Mouse (Mus musculus): ENCODE results near the gene Tbx2.

Gene Tbx2

DNA sequence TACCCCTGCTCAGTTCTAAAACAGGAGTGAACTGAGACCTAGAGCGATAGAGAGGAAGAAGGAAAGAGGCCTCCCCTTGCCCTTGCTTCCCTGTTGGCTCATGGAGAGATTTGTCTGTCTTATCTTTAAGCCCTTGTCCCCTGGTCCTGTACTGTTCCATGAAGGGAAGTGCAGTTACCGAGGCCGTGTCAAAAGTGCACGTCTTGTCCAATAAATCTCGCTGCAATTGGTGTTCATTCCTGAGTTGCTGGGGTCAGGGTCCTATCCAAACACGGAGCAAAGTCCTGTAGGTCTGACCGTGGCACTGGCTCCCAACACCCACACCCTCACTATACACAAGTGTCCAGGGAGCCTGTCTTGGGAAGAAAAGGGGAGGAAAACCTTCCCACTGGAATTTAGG is 6.5 kb upstream of the Tbx2 start:
- CTCF ChIA-PET: no interaction called here

DNA sequence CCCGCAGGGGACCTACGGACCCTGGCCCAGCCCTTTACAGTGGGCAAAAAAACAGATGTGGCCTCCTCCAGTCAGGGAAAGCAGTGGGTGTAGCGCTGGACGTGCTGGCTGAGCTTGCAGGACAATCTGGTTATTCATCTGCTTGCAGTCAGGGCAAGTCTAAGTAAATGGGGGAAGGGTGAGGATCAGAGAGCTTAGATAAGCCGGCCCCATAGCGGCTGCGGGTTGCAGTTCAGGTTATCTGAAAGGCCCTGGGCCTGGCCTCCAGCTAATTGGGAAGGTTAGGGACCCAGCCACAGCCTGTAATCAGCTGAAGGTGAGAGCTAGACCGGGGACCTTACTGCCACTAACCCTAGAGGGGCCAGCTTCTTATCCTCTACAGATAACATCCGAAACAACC is 5.0 kb upstream of the Tbx2 start:
- CTCF ChIA-PET: no interaction called here

DNA sequence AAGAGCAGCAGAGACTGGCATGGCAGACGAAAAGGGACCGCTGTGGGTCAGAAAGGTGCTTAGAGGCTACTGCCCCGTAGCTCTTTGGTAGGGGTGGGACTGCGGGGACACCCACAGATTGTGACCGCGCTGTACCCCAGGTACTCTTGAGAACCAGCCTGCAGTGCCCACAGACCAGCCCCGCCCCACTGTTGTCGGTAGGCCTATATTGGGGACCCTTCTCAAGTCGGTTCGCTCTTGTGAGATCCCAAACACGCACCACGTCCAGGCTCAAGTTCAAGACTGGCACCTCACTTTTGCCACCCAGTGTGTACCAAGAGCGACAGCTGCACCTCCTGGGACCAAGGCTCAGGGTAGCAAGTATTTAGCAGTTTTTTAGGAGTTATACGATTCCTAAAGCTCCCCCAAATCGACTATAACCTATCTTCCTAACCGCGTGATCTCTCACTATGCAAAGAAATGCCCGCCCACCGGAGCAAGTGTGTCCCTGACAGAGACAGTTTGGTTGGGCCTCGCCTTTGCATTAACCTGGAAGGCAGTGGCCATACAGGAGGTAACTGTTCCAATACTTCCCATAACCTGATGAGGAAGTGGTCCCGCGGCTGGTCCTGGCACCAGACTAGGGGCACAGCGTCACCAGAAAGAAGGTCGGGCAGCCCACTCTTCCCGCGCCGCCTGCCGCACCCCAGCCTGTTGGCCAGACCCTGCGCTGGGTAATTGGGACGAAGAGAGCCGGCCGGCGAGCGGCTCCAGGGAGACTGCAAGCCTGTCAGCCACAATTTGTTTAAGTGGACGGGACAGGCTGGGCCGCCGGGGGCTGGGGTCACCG is 3.4 kb upstream of the Tbx2 start:
- CTCF ChIA-PET: no interaction called here

DNA sequence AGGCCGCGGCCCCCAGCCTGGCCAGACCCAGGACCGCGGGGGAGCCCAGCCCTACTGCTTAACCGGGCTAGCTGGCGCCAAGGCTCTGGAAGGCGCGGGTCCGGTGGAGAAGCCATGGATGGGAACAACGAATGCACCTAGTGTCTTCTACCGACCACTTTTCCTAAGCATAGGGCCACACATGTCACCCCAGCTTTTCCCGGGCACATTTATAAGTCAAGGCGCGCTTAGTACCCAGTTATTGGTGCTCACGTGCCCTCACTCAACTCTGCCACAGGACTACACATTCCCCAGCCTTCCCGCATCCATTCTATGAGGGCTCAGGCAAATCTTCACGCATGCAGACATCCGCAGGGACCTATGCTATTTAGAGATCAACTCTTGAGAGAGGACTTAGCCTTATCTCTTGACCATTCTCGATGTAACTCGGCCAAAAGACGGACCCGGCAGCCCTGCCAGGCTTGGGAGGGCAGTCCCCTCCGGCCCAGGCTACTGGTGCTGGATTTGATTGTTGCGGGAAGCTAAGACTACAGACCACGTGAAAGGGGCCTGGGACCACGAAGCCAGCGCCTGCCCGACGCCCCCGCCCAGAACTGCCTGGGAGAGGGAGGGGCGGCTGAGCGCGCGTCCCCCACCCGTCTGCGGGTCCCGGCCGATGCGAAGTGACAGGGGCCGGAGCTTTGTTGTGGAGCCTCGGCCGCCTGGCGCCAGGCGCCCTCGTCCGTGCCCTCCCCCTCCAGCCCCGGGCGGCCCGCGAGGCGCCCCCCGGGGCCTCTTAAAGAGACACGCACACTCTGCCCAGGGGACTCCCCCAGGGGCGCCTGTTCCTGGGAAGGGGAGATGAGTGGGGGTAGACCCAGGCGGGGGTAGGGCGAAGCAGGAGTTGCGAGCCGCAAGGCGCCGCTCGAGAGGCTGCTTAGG is 2.6 kb upstream of the Tbx2 start:
- CTCF ChIA-PET: no interaction called here

DNA sequence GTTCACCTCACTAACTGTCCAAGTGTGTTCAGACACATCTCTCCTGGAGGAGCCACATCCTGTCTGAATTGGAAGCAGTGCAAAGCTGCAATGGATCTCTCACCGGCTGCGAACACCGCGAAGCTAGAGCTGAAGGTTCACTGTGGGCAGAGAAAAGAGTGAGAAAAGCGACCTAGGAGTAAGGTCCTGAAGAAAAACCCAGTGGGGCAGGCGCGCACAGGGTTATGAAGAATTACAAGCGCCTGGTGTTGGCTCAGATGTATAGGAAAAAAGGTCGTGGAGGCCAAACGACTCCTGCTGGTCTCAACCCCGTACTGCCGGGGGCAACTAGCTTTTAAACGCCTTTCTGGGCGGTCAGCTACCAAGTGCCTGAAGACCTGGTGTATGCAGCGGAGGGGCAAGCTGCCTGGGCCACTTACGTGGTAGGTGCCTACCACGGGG is 1.4 kb upstream of the Tbx2 start:
- CTCF ChIA-PET: no interaction called here

DNA sequence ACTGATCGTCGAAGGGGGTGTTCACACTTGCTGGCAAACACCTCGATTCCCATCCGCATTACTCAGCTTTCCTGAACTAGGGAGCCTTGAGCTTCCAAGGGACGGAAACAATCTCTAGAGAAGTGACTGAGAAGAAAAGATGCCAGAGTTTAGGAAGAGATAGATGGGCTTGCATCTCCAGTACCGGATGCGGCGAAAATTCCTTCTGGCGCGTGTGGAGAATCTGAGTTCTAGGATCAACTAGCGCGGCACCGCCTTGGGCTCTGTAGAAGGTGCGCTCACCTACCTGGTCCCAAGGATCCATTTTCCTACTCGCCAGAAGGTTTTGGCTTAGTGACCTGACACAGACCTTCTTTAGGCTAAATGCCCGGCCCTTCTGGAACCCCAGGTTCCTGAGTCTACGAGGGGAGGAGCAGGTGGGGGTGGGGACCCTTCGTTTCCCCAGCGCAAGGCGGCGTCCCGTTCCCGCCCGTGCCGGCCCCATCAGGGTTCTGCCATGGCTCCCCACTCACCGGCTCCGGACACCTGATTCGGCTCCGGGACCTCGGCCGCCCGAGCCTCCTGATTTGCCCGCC is 608 bp upstream of the Tbx2 start:
- CTCF ChIA-PET: interaction anchor here (0.7 kb wide), 1 partner anchor 1821 kb away, joined by 3 read pairs; no protein-coding TSS in a partner anchor

DNA sequence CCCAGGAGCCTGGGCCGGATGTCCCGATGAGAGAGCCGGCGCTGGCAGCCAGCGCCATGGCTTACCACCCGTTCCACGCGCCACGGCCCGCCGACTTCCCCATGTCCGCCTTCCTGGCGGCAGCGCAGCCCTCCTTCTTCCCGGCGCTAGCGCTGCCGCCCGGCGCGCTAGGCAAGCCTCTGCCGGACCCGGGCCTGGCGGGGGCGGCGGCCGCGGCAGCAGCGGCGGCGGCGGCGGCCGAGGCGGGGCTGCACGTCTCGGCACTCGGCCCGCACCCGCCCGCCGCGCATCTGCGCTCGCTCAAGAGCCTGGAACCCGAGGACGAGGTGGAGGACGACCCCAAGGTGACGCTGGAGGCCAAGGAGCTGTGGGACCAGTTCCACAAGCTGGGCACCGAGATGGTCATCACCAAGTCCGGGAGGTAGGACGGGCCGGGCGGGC is 750 bp downstream of the Tbx2 start:
- CTCF ChIA-PET: no interaction called here

DNA sequence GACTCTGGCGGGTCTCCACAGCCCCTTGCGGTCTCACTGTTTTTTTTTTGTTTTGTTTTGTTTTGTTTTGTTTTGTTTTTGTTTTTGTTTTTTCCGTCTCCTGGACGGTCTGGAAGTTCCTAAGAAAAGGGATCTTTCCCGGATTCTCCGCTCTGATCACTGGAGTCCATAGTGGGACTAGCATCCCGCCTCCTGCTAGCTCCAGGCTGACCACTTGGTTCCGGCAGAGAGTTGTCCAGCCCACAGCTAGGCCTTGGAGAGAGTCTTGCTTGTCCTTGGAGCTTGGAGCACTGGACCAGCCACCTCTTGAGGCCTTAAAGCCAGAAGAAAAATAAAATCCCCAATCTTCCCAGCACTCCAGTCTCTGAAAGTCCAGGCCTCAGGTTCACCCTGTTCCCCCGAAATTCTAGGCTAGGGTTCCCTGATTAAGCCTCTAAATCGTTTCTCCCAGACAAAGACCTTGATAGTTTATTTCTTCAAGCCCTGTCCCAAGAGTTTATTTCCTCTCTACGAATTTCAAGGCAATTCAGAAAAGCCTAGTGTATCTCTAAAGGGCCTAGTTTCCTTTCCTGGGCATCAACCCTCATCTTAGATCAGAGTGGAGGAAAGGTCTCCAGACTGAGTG is 1.5 kb downstream of the Tbx2 start:
- CTCF ChIA-PET: no interaction called here

DNA sequence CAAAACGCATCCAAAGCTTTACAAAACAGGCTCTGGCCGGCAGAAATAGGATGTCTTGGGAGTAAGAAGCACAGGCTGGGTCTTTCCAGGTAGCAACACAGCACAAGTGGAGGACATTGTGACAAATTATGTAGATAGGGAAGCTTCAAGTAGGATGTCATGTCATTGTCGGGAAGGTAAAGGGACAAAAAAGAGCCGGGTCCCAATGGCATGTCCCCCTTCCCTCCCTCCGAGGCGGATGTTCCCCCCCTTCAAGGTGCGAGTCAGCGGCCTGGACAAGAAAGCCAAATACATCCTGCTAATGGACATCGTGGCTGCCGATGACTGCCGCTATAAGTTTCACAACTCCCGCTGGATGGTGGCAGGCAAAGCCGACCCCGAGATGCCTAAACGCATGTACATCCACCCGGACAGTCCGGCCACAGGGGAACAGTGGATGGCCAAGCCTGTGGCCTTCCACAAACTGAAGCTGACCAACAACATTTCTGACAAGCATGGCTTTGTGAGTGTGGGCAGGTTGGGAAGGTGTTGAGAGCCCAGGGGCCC is 2.1 kb downstream of the Tbx2 start:
- CTCF ChIA-PET: no interaction called here

DNA sequence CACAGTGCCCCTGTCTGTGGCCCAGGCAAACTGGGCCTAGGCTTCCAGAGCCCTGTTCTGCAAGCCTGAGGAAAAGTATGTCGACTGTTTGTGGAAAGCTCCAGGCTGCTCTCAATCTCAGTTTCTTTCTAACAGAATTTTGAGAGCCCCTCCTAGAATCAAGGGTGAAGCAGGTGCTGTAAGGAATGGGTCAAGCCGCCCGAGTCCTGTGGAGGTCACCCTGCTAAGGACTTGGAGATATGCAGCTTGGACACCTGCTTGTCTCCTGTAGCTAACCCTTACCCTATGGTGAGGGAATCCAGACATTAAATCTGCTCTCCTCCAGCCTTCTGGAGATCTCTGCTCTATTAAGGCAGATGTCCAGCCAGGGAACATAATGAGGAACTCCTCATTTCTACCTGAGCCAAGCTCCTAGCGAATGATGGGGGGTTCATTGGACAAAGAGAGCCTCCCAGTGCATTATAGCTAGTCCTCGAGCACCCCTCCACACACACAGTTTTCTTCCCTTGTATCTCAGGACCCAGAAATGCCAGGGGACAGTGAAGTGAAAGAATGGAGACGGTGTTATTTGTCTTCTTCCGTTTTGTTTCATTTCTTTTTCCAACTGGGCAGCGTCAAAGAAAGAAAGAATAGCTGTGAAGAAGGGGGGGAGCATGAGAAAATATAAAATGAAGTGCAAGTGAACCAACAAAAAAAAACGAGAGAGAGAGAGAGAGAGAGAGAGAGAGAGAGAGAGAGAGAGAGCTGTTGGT is 2.8 kb downstream of the Tbx2 start:
- CTCF ChIA-PET: no interaction called here

DNA sequence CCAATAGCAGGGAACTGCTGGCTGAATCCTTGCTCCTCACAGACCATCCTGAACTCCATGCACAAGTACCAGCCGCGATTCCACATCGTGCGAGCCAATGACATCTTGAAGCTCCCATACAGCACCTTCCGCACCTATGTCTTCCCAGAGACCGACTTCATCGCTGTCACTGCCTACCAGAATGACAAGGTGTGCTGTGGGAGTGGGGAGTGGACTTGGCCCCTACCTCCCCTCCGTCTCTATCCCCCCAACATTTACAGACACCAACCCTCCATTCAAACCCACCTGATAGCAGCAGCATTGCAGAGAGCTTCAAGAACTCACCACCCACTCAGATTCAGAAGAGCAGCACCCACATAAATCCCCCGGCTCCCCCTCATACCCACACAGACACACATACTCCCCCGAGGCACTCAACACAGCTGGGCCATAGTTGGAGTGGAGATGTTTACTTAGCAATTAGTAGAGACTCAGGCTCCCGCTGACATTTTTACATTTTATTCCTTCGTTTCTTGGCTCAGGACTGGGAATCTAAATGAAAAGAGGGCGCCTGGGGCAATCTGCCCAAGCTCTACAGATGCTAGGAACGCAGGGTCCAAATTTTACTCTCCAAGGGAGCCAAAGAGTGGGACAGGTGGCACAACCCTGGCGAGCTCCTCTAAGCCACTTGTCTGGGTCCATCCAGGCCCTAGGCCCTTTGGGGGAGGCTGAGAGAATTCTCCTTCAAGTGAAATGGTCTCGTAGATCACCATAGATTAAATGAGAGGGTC is 3.6 kb downstream of the Tbx2 start:
- CTCF ChIA-PET: no interaction called here

DNA sequence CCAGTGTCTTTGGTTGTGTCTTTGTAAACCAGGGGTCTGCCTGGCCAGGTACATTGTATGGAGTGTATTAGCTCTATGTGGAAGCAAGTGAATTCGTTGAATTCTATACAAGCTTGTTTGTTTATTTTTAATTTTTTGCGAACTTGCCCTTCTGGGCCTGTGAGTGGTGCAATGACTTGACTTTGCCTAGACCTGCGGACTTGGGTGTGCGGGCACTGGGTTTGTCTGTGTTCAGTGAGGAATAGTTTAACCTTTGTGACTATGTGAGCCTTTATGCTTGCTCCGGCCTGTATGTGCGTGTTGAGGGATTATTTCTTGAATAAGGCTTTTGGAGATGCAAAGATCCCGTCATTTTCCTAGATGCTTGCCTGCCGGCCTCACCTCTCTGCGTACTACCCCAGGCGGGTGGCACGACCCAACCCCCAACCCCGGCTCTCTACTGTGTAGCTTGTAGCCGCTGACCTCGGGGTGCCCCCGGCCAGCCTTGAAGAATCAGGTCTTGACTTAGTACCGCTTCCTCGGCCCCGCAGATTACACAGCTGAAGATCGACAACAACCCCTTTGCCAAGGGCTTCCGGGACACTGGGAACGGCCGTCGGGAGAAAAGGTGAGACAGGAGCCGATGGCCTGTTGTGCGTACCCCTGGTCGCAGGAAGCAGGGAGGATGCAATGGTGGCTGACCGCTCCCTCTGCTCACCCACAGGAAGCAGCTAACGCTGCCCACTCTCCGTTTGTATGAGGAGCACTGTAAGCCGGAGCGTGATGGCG is 4.4 kb downstream of the Tbx2 start:
- CTCF ChIA-PET: no interaction called here

DNA sequence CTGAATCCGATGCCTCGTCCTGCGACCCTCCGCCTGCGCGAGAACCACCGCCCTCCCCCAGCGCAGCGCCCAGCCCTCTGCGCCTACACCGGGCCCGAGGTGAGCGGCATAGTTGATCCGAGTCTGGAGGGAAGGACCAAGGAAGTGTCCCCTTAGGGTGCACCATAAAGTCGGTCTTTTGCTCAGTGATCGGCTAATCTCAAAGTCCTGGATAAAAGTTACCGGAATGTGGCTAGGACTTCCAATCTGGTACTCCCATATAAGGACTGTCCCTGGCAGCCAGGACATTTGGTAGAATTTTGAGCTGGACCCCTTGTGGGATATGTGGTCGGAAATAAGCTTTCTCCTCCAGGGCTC is 4.9 kb downstream of the Tbx2 start:
- CTCF ChIA-PET: no interaction called here

DNA sequence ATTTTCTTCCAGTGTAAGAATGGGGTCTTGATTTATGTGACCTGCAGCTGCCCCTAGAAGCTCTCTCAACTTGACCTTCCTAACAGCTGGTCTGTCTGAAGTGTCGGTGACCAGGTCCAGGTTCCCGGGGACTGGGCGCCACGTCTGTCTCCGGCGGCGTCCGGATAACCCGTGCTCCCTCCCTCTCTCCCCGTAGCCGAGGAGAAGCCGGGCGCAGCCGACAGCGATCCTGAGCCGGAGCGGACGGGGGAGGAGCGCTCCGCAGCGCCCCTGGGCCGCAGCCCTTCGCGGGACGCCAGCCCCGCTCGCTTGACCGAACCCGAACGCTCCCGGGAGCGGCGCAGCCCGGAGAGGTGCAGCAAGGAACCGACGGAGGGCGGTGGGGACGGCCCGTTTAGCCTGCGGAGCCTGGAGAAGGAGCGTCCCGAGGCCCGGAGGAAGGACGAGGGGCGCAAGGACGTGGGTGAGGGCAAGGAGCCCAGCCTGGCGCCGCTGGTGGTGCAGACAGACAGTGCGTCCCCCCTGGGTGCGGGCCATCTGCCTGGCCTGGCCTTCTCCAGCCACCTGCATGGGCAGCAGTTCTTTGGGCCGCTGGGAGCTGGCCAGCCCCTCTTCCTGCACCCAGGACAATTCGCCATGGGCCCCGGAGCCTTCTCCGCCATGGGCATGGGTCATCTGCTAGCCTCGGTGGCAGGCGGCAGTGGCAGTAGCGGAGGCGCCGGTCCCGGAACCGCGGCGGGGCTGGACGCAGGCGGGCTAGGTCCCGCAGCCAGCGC is 5.5 kb downstream of the Tbx2 start:
- CTCF ChIA-PET: no interaction called here

DNA sequence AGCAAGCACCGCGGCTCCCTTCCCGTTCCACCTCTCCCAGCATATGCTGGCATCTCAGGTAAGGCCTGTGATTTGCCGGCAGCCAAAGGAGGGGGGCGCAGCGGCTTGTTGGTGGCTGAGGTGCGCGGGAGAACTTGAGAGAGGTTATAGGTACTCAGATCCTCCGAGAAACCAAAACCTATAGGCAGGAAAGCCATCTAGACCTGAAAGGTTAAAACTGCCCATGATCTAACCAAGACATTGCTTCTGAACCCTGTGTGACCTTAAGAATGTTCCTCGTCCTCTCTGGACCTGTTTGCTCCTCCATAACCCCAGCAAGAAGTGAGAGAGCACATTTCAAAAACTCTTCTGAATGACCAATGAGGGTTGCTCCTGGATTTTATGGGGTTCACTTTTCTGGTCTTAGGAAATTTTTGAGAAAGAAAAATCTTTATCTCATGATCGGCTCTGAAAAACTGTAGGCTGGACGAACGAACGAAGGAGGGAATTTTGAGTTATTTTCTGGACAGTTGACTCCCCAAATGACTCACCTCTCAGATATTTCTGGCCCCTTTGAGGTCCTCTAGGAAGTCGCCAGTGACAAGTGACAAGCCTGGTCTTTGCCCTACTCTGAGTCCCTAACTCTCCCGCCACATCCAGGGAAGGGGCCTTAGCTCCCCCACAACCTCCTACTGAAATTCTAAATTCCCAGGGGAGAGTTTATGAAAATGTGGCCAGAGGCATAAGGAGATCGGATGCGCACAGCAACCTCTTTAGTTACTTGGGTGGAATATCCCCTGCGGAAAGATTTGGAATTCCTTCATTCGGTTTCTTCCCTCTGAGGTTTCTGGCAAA is 6.3 kb downstream of the Tbx2 start:
- CTCF ChIA-PET: interaction anchor here (0.7 kb wide), 1 partner anchor 36 kb away, joined by 3 read pairs; no protein-coding TSS in a partner anchor

DNA sequence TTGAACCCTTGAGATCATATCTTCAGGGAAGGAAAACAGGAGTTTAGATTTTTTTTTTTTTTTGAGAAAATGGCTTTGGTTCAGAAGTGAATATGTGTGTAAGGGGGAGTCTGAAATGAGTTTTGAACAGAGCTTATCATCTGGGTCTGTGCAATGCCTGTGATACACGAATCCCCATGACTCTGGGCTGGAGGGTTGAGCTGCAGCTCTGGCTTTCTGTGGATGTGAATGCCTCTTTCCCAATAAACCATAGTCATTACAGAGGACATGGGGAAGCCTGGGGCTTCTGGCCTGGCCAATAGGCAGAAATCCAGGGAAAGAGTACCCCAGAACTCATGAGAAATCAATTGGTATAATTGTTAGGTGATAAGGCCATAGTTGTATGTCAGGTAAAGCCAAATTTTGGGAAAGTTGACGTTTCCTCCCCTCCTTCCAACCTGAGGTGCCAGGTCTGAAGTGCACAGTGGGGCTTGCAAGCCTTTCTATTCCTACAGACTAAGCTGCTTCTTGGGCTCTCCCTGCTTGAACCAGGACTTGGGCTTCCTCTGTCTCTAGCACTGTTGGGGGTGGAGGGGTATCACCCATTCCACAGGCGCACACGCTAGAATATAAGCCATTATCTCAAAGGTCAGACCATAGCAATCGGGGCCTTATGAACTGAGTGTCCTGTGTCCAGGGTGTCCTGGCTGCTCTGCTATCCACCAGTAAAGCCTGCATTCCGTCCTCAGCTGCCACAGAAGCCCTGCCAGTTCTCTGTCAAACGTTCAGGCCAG is 7.1 kb downstream of the Tbx2 start:
- CTCF ChIA-PET: interaction anchor here (0.7 kb wide), 1 partner anchor 36 kb away, joined by 3 read pairs; no protein-coding TSS in a partner anchor
